In the genomic region with DNA sequence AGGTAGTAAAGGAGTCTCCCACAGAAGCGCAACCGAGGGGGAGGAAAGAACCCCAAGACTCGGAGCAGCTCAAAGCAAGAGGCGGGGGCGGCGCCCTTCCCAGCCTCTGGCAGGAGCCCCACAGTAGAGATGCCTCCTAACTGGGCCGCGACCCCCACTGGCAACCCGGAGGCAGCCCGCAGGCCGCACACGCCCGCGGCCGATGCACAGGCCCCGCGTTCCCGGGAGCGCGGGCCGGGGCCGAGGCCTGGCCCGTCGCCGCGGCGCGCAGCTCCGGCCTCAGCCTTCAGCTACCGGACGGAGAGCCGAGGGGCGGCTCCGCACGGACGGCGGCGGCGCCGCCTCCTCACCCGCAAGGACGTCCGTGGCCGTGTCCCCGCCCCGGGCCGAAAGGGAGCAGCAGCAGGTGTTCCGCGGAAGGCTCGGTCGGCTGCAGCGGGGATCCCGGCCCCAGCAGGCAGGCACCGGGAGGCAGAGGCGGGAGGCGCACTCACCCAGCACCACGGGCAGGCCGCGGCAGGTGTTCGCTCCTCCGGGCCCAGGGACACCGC, we compare ENCODE assay signal across 8 mouse cellular contexts. TPM values are rescaled to one million over a fixed set of nuclear protein-coding genes. Genes with fewer than 3 reads are reported as not detected.
DNase-seq lines count a peak whose midpoint lies in the region; ATAC-seq and TF ChIP-seq lines count a peak whose summit lies in the region.

No protein-coding gene starts in this region.

- peak overlapping the region; percentile 71 for H3K27ac ChIP-seq in ES-Bruce4 (ENCODE audit: insufficient read depth, low read length)
- H3K27ac ChIP-seq in embryonic fibroblast, embryonic 13.5 days (ENCODE audit: insufficient read depth, low read length) = peak overlapping the region; percentile 73
- H3K27ac ChIP-seq in hindbrain, embryonic 12.5 days = peak overlapping the region; percentile 93
- H3K27ac ChIP-seq in limb, embryonic 15.5 days = peak overlapping the region; percentile 91

- intact Hi-C loops in gastrocnemius, postnatal 14 days (cut with DNase I; ENCODE audit: low total_unique reads) = no loop called here

- peak overlapping the region; percentile 91 for H3K9ac ChIP-seq in ES-Bruce4 (ENCODE audit: low read depth, poor library complexity, severe bottlenecking)
- H3K9ac ChIP-seq in hindbrain, embryonic 12.5 days = peak overlapping the region; percentile 91
- H3K9ac ChIP-seq in limb, embryonic 15.5 days = peak overlapping the region; percentile 79

- peak overlapping the region; percentile 72 for H3ac ChIP-seq in myocyte (ENCODE audit: control insufficient read depth, insufficient read length)

- H3K9me3 ChIP-seq in ES-Bruce4 (replicated peaks; ENCODE audit: control insufficient read depth, insufficient read depth, low read length, poor library complexity, severe bottlenecking) = no peaks in the 10 kb centered on the region
- no peaks in the 10 kb centered on the region for H3K9me3 ChIP-seq in hindbrain, embryonic 12.5 days (replicated peaks)
- H3K9me3 ChIP-seq in limb, embryonic 15.5 days = no peaks in the 10 kb centered on the region

- H3K27me3 ChIP-seq in ES-Bruce4 (ENCODE audit: control insufficient read depth, insufficient read depth, low read length, poor library complexity, severe bottlenecking) (no peaks in the 10 kb centered on the region), myocyte (ENCODE audit: control insufficient read depth, insufficient read depth, insufficient read length) (no peaks in the 10 kb centered on the region)
- H3K27me3 ChIP-seq in hindbrain, embryonic 12.5 days = no peaks in the 10 kb centered on the region
- H3K27me3 ChIP-seq in limb, embryonic 15.5 days = no peaks in the 10 kb centered on the region

- H3K4me1 ChIP-seq in ES-Bruce4 (ENCODE audit: control insufficient read depth, insufficient read depth, low read length) = peaks cover 6% of the 10 kb centered on the region
- H3K4me1 ChIP-seq in embryonic fibroblast, embryonic 13.5 days (ENCODE audit: control insufficient read depth, insufficient read depth, low read length) = peaks cover 13% of the 10 kb centered on the region
- peaks cover 21% of the 10 kb centered on the region for H3K4me1 ChIP-seq in hindbrain, embryonic 12.5 days
- peaks cover 22% of the 10 kb centered on the region for H3K4me1 ChIP-seq in limb, embryonic 15.5 days

- H3K4me2 ChIP-seq in hindbrain, embryonic 12.5 days (replicated peaks) = peak overlapping the region; percentile 75
- peak overlapping the region; percentile 80 for H3K4me2 ChIP-seq in limb, embryonic 15.5 days
- peak overlapping the region; percentile 68 for H3K4me2 ChIP-seq in myocyte (ENCODE audit: low read depth)

- TF ChIP-seq POLR2A in ES-Bruce4 (IDR thresholded peaks at IDR 0.05; ENCODE audit: insufficient read depth, low read length) (no peak), myocyte (IDR thresholded peaks at IDR 0.05; ENCODE audit: insufficient read length, low read depth) (no peak)
- no peak for TF ChIP-seq POLR2A in embryonic fibroblast, embryonic 13.5 days (IDR thresholded peaks at IDR 0.05; ENCODE audit: low read depth, low read length)

- peak; percentile 35 for DNase-seq in gastrocnemius, adult 18-20 months (ENCODE audit: low spot score)
- no peak for DNase-seq in gastrocnemius, postnatal 25 days
- no peak for DNase-seq in gastrocnemius, postnatal 14 days

- H3K36me3 ChIP-seq in ES-Bruce4 (ENCODE audit: control insufficient read depth, insufficient read depth, low read length, poor library complexity, severe bottlenecking) (no peaks in the 10 kb centered on the region), myocyte (ENCODE audit: control insufficient read depth, insufficient read depth) (no peaks in the 10 kb centered on the region)
- H3K36me3 ChIP-seq in hindbrain, embryonic 12.5 days = no peaks in the 10 kb centered on the region
- H3K36me3 ChIP-seq in limb, embryonic 15.5 days = no peaks in the 10 kb centered on the region

- no peak for TF ChIP-seq EP300 in ES-Bruce4 (IDR thresholded peaks at IDR 0.05; ENCODE audit: insufficient read depth, low read depth, low read length)

- TF ChIP-seq CTCF in ES-Bruce4 (IDR thresholded peaks at IDR 0.05; ENCODE audit: low read depth, low read length) = no peak
- no peak for TF ChIP-seq CTCF in embryonic fibroblast, embryonic 13.5 days (IDR thresholded peaks at IDR 0.05; ENCODE audit: borderline replicate concordance, insufficient read depth, low read length)

- H3K4me3 ChIP-seq in ES-Bruce4 (ENCODE audit: low read depth, low read length) (peak overlapping the region; percentile 73), myocyte (peak overlapping the region; percentile 46)
- peak overlapping the region; percentile 97 for H3K4me3 ChIP-seq in embryonic fibroblast, embryonic 13.5 days (ENCODE audit: insufficient read depth, low read length)
- peak overlapping the region; percentile 93 for H3K4me3 ChIP-seq in hindbrain, embryonic 12.5 days
- H3K4me3 ChIP-seq in limb, embryonic 15.5 days = peak overlapping the region; percentile 98

- H3K79me2 ChIP-seq in myocyte (ENCODE audit: control insufficient read depth, insufficient read depth) = peaks cover 51% of the 10 kb centered on the region

- peak; percentile 67 for ATAC-seq in hindbrain, embryonic 12.5 days (ENCODE audit: low FRiP score)
- ATAC-seq in limb, embryonic 15.5 days (ENCODE audit: insufficient number of reproducible peaks, low FRiP score, low TSS enrichment, low read depth) = peak; percentile 1; the same call in 1 of the 2 replicates

- WGBS in hindbrain, embryonic 12.5 days = under 1% methylated on average over 49 of the region's 62 CpGs
- under 1% methylated on average over 56 of the region's 62 CpGs for whole genome bisulfite sequencing in limb, embryonic 15.5 days

TF ChIP-seq in myocyte, 11 proteins besides CTCF, POLR2A, EP300 and RAD21:
- TF ChIP-seq MYOD1 (IDR thresholded peaks at IDR 0.05; ENCODE audit: control insufficient read depth in 1 of 3, insufficient read length in 2 of 3, low read depth in 2 of 3) (peak in 2 of 3 experiments; percentile 58 to 81), TCF3 (IDR thresholded peaks at IDR 0.05; ENCODE audit: insufficient read length, low read depth) (no peak), MYOG (IDR thresholded peaks at IDR 0.05; ENCODE audit: control insufficient read depth in 1 of 3, insufficient read depth in 1 of 3, insufficient read length in 2 of 3, low read depth in 2 of 3) (peak in 1 of 3 experiments; percentile 61)

RNA-seq across cellular contexts. Expression of gene Dag1, which starts 0.6 kb away (rescaled TPM):
- 100 to 1,000 TPM; 166 to 173 TPM for total RNA-seq in gastrocnemius, adult 18-20 months (2021)
- 100 to 1,000 TPM; 169 to 183 TPM for total RNA-seq in gastrocnemius, postnatal 25 days (2021)
- polyA plus RNA-seq in ES-Bruce4 (2011; ENCODE audit: insufficient read depth, insufficient read length, low read depth, missing spikeins) = 116 and 124 TPM in 2 replicates
- 102 and 109 TPM in 2 replicates for polyA plus RNA-seq in embryonic fibroblast, embryonic 13.5 days (2011; ENCODE audit: insufficient read length, low read depth, missing spikeins)
- 74.7 and 80.4 TPM in 2 replicates for polyA plus RNA-seq in hindbrain, embryonic 12.5 days (2016; fragmentation: Nextera tagmentation; extraction: Ambion mirVana)
- polyA plus RNA-seq in limb, embryonic 15.5 days (2015; fragmentation: Nextera tagmentation; extraction: Ambion mirVana) = 86.6 and 107 TPM in 2 replicates
- polyA plus RNA-seq in myocyte (2012; fragmentation: generic; extraction: Trizol) = 195 TPM
- 100 to 1,000 TPM; 232 to 238 TPM for total RNA-seq in gastrocnemius, postnatal 14 days (2021)

RNA-seq across cellular contexts. Expression of gene Nicn1, which starts 27.0 kb away (rescaled TPM):
- total RNA-seq in gastrocnemius, adult 18-20 months (2021) = 10 to 100 TPM; 12.3 to 13.1 TPM
- 10 to 100 TPM in 1 of 2 experiments, 1 to 10 TPM in 1; 8.2 to 12.1 TPM for total RNA-seq in gastrocnemius, postnatal 25 days (2021)
- 18.3 and 23.1 TPM in 2 replicates for polyA plus RNA-seq in ES-Bruce4 (2011; ENCODE audit: insufficient read depth, insufficient read length, low read depth, missing spikeins)
- 36.5 and 49.6 TPM in 2 replicates for polyA plus RNA-seq in embryonic fibroblast, embryonic 13.5 days (2011; ENCODE audit: insufficient read length, low read depth, missing spikeins)
- polyA plus RNA-seq in hindbrain, embryonic 12.5 days (2016; fragmentation: Nextera tagmentation; extraction: Ambion mirVana) = 79.1 and 81.7 TPM in 2 replicates
- 35.5 and 43.8 TPM in 2 replicates for polyA plus RNA-seq in limb, embryonic 15.5 days (2015; fragmentation: Nextera tagmentation; extraction: Ambion mirVana)
- 37.9 TPM for polyA plus RNA-seq in myocyte (2012; fragmentation: generic; extraction: Trizol)
- 1 to 10 TPM; 9.3 to 9.8 TPM for total RNA-seq in gastrocnemius, postnatal 14 days (2021)

RNA-seq across cellular contexts. Expression of gene Amt, which starts 33.4 kb away (rescaled TPM):
- 1 to 10 TPM in 1 of 2 experiments, under 1 TPM in 1; 0.83 to 1.0 TPM for total RNA-seq in gastrocnemius, adult 18-20 months (2021)
- 1 to 10 TPM; 1.6 to 1.8 TPM for total RNA-seq in gastrocnemius, postnatal 25 days (2021)
- polyA plus RNA-seq in ES-Bruce4 (2011; ENCODE audit: insufficient read depth, insufficient read length, low read depth, missing spikeins) = 69.2 and 69.3 TPM in 2 replicates
- polyA plus RNA-seq in embryonic fibroblast, embryonic 13.5 days (2011; ENCODE audit: insufficient read length, low read depth, missing spikeins) = 2.6 and 3.7 TPM in 2 replicates
- polyA plus RNA-seq in hindbrain, embryonic 12.5 days (2016; fragmentation: Nextera tagmentation; extraction: Ambion mirVana) = 22.1 and 25.9 TPM in 2 replicates
- polyA plus RNA-seq in limb, embryonic 15.5 days (2015; fragmentation: Nextera tagmentation; extraction: Ambion mirVana) = 8.3 and 9.5 TPM in 2 replicates
- 2.1 TPM for polyA plus RNA-seq in myocyte (2012; fragmentation: generic; extraction: Trizol)
- total RNA-seq in gastrocnemius, postnatal 14 days (2021) = 1 to 10 TPM in 1 of 2 experiments, under 1 TPM in 1; 0.76 to 1.3 TPM

RNA-seq across cellular contexts. Expression of gene Rhoa, which starts 42.7 kb away (rescaled TPM):
- total RNA-seq in gastrocnemius, adult 18-20 months (2021) = 100 to 1,000 TPM in 1 of 2 experiments, 10 to 100 TPM in 1; 91.8 to 111 TPM
- 100 to 1,000 TPM; 104 to 120 TPM for total RNA-seq in gastrocnemius, postnatal 25 days (2021)
- 429 and 434 TPM in 2 replicates for polyA plus RNA-seq in ES-Bruce4 (2011; ENCODE audit: insufficient read depth, insufficient read length, low read depth, missing spikeins)
- polyA plus RNA-seq in embryonic fibroblast, embryonic 13.5 days (2011; ENCODE audit: insufficient read length, low read depth, missing spikeins) = 575 and 590 TPM in 2 replicates
- polyA plus RNA-seq in hindbrain, embryonic 12.5 days (2016; fragmentation: Nextera tagmentation; extraction: Ambion mirVana) = 332 and 340 TPM in 2 replicates
- polyA plus RNA-seq in limb, embryonic 15.5 days (2015; fragmentation: Nextera tagmentation; extraction: Ambion mirVana) = 470 and 473 TPM in 2 replicates
- polyA plus RNA-seq in myocyte (2012; fragmentation: generic; extraction: Trizol) = 306 TPM
- 100 to 1,000 TPM; 159 to 177 TPM for total RNA-seq in gastrocnemius, postnatal 14 days (2021)

RNA-seq across cellular contexts. Expression of gene Tcta, which starts 42.8 kb away (rescaled TPM):
- total RNA-seq in gastrocnemius, adult 18-20 months (2021) = 10 to 100 TPM; 28.0 to 35.6 TPM
- 10 to 100 TPM; 25.0 to 30.8 TPM for total RNA-seq in gastrocnemius, postnatal 25 days (2021)
- 4.0 and 7.0 TPM in 2 replicates for polyA plus RNA-seq in ES-Bruce4 (2011; ENCODE audit: insufficient read depth, insufficient read length, low read depth, missing spikeins)
- polyA plus RNA-seq in embryonic fibroblast, embryonic 13.5 days (2011; ENCODE audit: insufficient read length, low read depth, missing spikeins) = 22.9 and 24.5 TPM in 2 replicates
- 43.0 and 44.2 TPM in 2 replicates for polyA plus RNA-seq in hindbrain, embryonic 12.5 days (2016; fragmentation: Nextera tagmentation; extraction: Ambion mirVana)
- polyA plus RNA-seq in limb, embryonic 15.5 days (2015; fragmentation: Nextera tagmentation; extraction: Ambion mirVana) = 44.3 and 47.6 TPM in 2 replicates
- 29.8 TPM for polyA plus RNA-seq in myocyte (2012; fragmentation: generic; extraction: Trizol)
- 10 to 100 TPM; 24.7 to 26.9 TPM for total RNA-seq in gastrocnemius, postnatal 14 days (2021)

Comparison
In these comparisons a context has a peak if more than half of its experiments do, and no peak if none do; other contexts are left out.
1. H3K4me3 ChIP-seq: peak in every context shown above with its lines; median percentile 98 in limb, embryonic 15.5 days; 97 in embryonic fibroblast, embryonic 13.5 days; 93 in hindbrain, embryonic 12.5 days; 73 in ES-Bruce4; 46 in myocyte.